Mouse (Mus musculus) telencephalon, adult 2 months (tissue): Measurements from ENCODE around the gene Foxo6.
A peak's percentile ranks its signal among the peaks of the same experiment; 100 is the strongest.

Source experiments
- DNase-seq: peaks from one replicate; pipeline ENCODE4 v3.0.0-alpha.2; 2011; ENCODE audit warnings: low read depth, low spot score

Foxo6 gene

DNA sequence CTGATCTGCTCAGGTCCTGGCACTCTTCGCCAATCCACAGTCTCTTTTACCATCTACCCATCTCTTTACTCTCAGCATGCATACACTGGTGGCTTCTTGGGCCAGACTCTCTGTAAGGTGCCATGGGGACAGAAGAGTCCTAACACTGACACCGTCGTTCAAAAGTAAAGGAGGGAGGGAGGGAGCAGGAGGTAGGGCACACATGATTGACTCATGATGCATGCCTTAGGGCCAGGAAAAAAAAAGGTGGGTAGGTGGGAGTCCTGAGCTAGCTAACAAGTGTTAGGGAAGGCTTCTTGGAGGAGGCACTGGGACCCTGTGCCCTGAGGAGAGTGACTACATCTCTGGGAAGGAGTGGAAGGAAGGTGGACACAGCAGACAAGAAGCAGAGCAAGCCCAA lies 1.9 kb downstream of the Foxo6 start:
- DNase-seq, result no peak

DNA sequence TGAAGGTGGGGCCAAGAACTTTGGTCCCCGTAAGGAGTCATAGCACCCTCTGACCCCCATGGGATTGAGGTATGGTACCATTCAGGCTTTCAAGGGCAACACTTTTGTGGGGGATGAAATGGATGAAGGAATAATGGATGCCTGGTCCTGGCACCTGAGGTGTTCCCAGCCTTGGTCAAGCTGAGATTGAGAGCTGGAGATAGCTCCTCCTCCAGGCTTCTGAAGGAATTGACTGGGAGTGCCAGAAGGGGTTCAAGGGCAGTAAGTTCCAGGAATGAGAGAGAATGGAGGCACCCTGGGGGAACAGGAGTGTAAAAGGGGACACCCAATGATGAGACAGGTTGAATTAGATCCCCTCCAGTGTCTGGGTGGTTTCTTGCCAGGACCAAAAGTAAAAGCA lies 3.0 kb downstream of the Foxo6 start:
- no peak for DNase-seq

DNA sequence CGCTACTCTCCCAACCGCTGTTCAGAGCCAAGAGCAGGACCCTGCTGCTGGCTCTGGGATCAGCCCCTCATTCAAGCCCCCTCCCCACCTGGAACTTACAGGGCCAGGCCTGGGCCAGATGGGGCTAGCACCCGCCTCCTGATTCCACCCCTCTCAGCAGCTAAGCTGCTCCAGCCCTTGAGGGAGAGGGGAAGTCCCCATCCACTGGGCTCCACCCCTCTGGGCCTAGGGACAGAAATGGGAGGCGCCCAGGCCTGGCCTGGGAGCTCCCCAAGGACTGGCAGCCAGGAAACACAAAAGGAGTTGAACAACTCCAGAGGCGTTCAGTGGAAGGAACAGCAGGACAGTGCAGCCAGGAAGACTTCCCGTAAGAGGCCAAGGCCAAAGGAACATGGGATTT lies 4.0 kb downstream of the Foxo6 start:
- DNase-seq, result peak; percentile 63

DNA sequence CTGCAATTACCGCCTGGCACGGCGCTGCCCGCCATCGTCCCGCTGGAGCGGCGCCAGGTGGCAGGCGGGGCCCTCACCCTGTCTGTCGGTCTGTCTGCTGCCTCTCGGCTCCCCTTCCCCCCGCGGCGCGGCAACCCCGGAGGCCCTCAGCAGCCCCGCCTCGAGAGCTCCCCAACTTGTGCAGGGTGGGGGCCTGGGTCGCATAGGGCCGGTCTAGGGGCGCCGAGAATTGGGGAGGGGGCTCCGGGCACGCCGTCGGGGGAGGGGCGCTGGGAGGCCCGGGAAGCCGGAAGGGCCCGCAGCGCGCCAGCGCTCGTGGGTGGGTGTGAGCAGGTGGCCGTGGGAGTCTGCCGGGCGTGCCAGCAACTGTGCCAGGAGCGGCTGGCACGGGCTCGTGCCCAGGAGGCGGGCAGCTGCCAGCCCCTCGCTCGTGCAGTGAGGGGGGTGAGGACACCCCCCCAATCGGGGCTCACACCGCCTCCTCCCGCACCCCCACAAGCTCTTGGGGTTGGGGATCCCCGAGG lies 4.5 kb downstream of the Foxo6 start:
- DNase-seq, result peak; percentile 61

DNA sequence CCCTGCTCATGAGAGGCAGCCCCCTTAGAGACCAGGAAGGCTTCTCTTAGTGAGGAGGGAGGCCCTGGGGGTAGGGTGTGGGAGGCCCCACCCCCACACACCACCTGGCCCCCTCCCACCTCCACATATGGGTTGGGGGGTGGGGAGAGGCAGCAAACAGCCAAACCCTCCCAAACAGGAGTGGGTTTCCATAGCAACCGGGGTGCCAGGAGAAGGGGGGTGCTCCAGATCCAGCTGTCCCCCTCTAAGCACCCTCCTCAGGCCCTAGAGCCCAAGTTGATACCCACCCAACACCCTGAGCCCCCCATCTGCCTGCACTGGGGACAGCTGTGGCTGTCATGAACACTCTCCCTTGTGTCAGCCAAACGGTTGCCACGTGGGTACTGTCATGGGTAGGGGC lies 6.1 kb downstream of the Foxo6 start:
- DNase-seq, result no peak

DNA sequence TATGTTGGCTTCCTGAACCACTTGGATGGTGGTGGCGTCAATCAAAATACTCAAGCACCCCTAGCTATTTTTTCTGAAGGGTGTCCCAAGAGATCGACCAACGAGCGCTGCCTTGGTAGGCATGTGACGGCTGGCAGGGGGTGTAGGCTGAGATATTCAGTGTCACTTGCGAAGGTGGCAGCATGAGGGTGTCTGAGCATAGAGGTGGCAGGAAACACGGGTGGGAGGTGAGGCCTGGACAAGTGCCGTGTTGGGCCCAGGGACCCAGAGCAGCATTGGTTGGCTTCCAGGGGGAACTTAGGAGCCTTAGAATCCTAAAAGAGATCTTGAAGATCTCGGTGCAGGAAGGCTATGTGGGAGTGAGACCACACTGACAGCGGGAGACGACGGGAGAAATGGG lies 6.7 kb downstream of the Foxo6 start:
- DNase-seq, result peak; percentile 55

DNA sequence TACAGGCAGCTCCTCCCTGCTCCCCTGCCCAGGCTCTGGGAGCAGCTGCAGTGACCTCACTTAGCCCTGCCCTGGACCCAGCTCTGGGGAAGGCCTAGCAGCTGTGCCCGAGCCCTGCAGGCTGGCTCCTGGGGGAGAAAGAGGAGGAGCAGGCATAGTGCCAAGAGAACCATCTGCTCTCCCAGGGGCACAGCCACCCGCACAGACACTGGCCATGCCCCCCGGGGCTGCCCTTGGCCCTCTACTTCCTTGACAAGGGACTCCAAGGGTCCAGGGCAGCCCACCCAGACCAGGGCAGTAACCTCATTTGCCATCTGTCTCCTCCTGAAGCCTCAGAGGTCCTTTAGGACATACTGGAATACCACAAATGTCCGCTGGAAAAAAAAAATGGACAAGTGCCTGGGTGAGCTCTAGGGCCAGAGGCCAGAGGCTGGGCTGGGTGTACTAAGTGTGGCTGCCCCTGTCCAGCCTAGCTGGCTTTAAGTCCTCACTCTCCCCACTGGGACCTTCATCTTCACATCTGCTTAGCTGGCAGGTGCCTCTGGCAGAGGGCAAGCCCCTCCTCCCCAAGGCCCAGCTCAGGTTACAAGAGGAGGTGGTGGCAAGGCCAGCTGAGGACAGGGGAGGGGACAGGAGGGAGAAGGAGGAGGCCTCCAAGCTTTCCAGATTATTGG lies 9.8 kb downstream of the Foxo6 start:
- no peak for DNase-seq

DNA sequence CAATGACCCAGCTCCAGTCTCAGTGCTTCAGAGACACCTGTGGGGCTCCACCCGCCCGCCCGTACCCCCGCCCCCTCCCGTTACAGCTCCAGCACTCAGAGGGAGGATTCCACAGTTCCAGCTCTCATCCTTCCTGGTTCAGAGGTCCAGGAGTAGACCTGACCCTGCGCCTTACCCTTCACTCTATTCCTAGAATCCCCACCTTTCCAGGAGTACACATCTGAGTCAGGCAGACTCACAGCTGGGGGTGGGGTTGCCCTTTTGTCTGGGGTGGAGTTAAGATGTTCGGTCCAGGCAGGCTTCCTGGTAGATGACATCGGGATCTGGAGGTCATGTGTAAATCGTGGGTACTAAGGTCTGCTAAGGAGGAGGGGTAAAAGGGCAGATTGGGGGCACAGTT lies 11.7 kb downstream of the Foxo6 start:
- no peak for DNase-seq

DNA sequence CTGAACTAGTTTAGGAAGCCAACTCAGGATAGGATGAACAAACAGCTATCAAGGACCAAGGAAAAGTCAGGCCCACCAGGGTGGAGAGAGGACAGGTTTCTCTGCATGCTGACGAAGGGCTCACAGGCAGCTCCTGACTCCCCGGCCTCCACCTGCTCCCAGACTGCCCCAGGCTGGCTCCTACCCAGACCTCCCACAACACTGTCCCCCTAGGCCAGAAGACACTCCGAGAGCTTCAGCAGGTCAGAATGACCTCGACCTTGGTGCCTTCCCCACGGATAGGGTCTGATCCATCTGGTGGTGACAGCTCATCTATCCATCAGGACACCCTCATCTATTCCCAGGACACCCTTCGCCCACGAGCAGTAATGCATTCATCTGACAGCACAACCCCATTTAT lies 13.6 kb downstream of the Foxo6 start:
- DNase-seq, result no peak

DNA sequence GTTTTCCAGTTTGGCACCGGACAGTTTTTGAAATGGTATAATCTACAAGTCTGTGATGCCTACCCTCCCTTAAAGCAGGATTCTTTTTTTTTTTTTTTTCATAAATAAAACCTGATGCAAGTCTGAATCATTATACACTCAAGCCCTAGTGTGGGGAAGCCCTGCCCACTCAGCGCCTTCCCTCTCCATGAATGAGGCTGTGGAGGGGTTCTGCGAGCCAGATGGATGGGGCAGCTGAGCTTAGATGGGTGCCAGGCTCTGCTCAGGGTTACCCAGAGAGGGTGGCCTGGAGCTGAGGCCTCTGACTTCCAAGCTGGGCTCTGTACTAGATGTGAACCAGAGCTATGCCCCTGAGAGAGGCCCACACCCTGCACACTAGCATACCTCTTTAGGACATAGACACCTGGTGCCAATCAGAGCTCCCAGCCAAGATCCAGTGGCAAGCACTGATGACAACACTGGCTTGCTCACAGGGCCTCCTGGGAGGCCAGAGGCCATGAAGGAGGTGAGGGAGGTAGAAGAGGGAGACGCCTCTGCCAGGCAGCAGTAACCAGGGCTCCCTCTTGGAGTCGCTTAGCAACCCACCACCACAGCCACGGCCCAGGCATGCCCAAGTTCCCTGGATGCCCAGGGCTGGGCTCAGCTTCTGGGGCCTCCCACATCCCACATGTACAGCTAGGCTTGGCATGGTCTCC lies 15.1 kb downstream of the Foxo6 start:
- DNase-seq, result no peak

DNA sequence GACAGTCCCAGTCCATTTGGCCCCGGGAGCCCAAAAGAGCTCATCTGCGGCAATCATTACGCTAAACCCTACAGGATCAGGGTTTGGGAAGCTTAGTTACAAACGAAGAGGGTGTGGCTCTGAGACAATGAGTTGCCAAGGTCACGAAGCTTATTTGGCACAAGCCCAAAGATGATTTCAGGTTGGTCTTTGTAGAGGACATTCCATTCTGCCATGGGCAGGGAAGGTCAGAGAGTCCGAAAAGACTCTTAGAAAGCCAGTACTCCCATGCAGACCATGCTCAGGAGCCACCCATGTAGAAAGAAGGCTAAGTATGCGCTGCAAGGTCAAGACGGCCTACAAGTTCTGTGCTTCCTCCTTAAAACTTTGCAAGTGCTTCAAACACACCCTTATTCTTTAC lies 15.9 kb downstream of the Foxo6 start:
- no peak for DNase-seq

DNA sequence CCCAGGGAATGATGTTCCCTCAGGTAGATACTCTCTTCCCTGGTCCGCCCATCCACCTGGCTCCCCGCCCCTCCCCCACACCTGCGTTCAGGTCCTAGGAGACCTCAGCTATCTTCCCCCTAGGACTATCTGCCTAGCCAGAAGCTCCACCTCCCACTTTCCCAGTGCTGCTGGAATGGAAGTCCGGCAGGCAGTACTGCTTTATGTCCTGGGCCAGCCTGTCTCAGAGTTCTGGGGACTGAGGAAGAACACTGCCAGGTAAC lies 16.3 kb downstream of the Foxo6 start:
- no peak for DNase-seq

DNA sequence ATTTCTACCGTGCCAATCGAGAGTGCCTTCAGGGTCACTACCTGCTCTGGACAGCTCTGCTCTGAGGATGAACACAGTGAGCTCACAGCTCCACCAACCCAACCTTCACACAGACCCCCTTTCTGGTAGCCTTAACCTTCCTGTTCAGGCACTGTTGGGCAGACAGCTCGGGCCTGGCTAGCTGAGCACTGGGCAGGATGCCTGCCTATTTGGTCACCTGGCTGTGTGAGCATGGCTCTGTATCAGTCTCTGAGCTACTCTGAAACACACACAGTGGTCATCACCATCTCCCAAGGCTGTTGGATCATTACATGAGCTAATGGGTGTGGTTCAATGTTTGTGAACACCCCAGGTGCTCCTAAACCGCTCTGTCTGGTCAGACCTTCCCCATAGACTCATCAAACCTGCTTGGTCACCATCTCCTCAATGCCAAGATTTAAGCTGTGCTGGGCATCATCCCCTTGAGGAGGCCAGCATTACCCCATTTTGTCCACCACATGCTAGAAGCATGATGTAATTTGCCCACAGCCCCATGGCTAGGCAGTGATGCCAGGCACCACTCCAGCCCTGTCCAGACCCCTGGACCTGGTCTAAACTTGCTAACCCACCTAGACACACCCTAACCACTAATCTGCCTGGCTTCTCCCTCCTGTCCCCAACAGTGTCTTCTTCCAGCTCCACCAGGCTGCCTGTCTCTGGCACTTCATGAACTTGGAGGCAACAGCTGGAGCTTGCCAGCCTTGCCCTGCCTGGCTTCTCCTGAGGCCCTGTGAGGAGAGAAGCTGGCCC lies 16.8 kb downstream of the Foxo6 start:
- no peak for DNase-seq

DNA sequence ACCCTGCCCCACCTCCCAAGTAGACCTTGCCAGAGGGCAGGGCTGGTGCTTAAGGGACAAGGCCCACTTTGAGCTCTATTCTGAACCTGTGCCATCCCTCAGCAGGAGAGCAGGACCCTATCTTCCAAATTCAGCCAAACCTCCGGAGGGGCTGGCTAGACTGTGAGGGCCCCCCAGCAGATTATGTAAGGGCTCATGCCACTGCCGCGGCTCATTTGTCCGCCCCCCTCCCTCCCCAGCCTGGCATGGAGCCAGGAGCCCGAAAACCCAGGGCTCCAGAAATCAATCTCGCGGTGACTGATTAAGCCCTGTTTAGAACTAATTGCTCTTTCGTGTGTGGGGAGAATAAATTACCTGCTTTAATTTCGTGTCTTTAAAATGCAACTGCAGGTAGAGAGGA lies 17.7 kb downstream of the Foxo6 start:
- DNase-seq, result no peak

DNA sequence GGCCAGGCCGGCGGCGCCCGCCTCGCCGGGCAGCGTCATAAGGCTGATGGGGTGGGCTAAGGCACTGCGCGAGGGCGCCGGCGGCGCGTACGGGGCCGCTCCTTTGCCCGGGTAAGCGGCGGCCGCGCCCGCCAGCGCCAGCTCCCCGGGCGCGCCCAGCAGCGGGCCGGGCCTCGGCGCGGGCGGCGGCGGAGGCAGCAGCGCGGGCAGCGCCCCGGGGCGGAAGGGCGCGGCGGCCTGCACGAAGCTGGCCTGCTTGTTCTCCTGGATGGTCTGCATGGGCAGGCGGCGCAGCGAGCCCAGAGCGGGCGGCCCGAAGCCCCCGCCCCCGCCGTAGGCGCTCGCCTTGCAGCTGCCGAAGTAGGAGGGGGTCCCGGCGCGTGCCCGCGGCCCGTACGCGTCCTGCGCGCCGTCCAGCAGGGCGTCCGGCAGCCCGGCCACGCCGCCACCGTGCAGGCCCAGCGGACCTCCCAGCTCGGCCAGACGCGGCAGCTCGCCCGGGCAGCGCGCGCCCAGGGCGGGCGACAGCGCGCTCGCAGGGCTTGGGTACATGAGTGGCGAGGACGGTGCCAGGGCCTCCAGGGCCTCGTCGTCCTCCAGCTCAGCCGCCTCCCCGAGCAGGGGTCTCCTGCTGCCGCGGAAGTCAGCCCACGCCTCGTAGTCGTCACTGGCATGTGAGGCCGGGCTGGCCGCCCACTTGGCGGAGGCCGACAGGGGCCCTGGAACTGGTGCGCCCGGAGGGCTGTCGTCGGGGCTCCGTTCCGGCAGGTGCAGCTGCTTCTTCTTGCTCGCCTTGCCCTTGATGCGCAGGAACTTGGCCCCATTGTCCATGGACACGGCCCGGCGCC lies 18.7 kb downstream of the Foxo6 start:
- DNase-seq, result no peak

DNA sequence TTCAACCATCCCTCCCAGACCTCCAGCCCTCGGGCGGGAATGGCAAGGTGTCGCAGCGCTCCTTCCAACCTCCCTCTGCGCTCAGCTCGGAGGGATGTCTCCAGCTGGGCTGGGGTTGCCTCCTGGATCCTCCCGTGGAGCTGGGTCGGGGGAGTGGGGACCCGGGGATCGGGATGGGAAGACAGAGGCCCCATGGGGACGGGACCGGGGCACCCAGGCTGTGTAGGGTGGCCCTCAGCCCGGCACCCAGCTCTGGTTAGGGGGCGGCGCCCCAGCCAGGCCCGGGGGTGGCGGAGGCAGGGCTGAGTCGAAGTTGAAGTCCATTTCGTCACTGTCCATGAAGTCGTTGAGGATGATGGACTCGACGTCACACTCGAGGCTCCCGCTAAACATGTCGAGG lies 19.5 kb downstream of the Foxo6 start:
- no peak for DNase-seq

DNA sequence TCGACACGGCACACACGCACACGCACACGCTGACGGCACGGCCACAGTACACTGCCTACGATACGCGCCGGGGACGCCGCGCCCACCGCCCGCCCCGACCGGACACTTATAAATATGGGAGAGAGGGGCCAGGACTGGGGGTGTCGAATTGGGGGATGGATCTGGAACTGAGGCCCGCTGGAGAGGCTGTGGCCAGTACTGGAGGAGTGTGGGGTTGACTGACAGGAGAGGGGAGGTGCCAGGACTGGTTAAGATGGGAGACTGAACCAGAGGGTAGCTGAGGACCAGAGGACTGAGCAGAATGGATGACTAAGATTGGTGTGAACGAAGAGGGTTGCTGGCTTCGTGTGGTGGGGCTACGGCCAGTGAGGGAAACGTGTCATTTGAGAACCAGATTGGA lies 20.0 kb downstream of the Foxo6 start:
- DNase-seq, result no peak

DNA sequence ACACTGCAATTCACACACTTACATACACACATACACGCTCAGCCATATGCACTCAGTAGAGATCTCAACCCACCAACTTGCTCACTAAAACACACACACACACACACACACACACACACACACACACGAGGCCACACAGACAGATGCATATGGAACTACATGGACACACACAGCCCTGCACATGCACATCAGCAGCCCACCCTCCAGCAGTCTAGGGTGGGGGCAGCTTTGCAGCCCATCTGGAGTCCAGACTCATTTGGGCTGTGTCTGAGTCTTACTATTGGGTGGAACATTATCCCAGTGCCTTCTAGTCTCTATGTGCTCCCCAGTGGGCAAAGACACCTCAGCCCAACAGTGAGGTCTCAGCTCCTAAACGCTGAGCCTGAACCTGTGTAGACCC lies 23.0 kb downstream of the Foxo6 start:
- no peak for DNase-seq

DNA sequence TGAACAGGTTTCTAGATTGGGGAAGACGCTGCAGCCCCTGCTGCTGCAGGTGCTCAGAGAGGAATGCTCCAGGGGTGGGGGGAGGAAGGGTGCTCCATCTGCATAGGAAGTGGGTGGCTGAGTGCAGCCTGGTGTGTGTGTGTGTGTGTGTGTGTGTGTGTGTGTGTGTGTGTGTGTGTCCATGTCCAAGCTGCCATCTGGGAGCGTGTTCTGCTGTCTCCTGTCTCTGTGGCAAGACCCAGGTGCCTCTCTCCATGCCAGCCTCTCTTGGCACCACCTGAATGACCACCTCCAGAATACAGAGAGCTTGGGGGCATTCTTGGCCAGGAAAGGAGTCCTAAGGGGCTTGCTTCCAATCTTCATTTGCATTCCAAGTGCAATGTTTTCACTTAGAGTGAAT lies 24.4 kb downstream of the Foxo6 start:
- DNase-seq, result no peak

DNA sequence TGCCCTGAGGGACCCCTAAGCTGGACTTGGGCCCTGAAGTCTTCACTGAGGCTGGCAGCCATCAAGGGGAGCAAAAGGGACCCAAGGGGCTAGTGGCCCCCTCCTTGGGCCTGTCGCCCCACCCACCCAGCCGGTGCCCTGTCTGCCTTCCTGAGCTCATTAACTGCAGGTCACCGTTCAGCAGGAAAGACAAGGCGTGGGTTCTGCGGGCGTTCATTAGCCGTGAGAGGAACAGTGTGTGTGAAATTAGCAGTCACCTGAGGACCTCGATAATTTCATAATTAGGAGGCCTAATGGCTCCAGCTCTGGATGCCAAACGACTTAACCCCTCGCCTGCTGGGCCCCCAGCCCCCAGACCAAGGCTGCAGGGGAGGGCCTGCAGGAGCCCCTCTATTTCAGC lies 24.9 kb downstream of the Foxo6 start:
- DNase-seq, result no peak

DNA sequence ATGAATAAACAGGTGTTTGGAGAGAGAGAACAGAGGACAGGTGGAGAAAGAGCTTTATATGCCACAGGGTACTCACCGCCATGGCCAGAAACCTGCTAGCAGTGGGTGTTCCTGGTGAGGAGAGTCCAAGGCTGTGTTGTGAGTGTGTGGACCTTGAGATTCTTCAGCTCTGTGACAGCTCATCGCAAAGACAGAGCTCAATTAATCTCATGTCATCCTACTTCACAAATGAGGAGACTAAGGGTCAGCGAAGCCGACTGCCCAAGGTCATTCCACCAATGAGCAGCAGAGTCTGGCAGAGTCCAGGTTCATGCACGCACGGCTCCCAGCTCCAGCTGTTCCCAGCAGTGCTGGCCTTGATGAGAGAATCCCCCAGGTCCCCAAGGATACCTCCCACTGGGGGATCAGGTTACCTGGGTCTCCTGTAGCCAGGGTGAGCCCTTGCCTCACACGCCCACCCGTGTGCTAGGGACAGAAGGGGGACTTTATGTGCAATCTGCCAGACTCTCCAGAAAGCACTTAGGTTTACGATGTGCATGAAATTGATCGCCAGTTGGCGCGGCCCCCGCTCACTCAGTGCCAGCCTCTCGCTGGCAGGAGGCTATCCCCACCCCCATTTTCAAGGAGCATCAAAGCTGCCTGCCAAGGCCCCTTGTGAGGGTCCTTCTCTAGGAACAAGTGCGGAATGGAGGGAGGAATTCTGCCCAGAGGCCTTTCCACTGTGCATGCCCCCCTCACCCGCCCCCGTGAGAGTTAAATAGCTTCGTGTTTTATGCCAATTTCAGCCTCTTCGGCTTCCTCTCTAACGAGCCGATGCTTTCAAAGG lies 27.6 kb downstream of the Foxo6 start:
- DNase-seq, result no peak
